Mouse (Mus musculus) heart, postnatal 0 days (tissue): ENCODE results near the gene Abr.

Source experiments
- CTCF ChIP-seq: IDR thresholded peaks from 2 replicates; pipeline ENCODE4 v1.5.1; 2016; ENCODE audit warnings: antibody characterized with exemption, control low read depth, low read depth
- EP300 ChIP-seq: IDR thresholded peaks from 2 replicates; pipeline ENCODE4 v1.6.1; 2016; ENCODE audit warnings: antibody characterized with exemption, low read depth

GRCm38 (mm10) chr11:76398312-76398797 is 223.8 kb downstream of the Abr start:
- TF ChIP-seq CTCF (no peak), EP300 (no peak)
